Mouse (Mus musculus): ENCODE measurements around the gene Ccnl1. TPM values are rescaled to one million over a fixed set of nuclear protein-coding genes. Genes with fewer than 3 reads are reported as not detected.

Gene Ccnl1
- total RNA-seq, 1 experiment from 2014 or later: 116 TPM

DNA sequence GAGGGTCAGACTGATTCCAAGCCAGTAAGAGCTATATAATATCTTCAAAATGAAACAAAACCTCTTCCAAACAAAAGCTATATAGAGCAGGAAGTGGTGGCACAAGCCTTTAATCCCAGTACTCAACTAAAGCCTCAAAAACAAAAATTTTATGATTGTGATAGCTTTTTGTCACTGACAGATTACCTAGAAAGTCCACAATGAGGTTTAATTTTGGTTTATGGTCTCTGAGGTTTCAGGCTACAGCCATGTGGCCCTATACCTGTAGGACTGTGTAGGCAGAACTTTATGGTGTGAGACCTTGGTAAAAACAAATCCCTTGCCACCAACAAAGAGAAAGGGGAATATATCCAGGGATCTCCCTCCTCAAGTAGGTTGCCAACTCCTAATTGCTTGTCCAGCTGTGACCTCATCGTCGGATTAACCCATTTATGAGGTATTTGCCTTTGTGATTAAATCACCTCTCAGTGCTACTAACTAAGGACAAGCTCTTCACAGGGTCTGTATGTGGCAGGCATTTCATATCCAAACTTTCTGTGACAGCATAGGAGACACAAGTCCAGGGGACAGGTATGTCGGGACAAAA, 1.5 kb upstream of the Ccnl1 start:
- DNase-seq: no peak

DNA sequence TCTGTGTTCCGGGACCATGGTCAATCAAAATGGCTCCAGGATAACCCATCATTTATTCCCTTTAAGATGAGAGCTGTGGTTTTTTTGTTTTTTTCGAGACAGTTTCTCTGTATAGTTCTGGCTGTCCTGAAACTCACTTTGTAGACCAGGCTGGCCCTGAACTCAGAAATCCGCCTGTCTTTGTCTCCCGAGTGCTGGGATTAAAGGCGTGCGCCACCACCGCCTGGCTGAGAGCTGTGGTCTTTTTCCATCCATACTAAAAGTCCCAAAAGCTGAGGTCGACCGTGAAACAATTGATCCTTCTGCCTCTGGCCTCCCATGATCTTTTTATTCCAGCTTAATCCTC, 764 bp upstream of the Ccnl1 start:
- peak; percentile 38 for DNase-seq

DNA sequence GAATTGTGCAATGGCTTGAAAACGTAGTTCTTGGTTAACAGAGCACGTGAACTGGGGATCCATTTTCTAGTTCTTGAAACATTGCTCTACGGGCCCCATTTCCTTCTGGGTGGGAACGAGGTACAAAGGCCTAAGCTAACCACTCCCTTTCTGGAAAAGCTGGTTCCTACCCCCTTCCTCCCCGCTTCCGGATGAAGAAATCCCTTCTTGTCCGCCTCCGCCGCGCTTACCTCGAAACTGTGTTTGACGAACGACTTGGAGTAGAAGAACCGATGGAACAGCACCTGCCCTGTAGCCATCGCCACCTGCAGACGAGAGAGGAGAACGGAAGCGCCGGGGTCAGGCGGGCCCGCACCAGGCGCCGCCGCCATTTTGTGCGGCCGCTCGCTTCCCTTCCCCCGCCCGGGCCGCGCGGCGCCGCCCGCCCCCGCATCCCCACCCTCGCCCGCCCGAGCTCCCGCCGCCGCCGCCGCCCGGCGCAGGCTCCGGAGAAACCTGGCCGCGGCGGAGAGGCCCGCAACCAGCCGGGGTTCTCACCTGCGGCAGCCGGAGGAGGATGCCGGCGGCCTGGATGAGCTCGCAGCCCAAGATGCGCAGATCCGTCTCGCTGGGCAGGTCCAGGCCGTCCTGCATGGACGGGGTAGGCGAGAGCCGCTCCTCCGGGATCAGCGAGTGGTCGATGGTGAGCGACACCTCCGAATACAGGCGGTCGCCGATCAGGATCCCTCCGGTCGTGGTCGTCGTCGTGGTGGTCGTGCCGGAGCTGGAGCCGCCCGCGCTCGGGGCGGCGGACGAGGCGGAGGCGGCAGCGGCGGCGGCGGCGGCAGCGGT, 563 bp downstream of the Ccnl1 start:
- DNase-seq: peak; percentile 75

DNA sequence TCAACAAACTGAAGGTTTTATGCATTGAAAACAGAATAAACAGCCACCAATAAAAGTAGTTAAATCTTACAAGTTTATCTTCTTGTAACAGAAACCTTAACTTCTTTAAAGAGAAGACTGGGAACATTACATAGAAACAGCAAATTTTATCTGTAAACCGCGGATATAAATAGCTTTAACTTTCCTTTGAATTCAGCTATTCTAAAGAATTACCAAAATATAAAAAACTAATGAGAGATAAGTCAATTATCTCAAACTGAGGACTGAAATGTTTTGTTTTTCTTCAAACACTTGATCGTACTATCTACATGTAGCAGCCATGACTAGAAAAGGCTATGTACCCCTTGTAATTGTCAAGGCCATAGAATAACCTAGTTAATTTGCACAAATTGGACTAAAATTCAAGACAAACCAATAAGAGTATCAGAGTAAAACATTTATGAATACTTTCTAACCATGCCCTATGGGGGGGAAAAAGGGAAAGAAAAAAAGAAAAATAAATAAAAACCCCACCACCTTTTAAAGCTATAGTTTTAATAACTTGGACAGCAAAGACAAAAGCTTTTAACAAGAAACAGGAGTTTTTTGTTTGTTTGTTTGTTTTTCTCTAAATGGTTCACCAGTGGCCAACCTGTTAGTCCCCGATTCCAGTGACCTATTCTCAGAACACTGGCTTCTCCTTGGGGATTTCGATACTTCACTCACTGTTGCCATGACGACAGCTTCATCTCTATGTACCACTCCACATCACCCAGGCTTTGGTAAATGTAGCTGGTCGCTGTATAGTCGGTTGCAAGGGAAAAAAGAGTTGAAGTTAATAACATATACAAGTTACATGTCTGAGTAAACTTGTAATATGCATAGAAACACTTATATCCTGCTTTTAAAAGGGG, 3.3 kb downstream of the Ccnl1 start:
- no peak for DNase-seq

DNA sequence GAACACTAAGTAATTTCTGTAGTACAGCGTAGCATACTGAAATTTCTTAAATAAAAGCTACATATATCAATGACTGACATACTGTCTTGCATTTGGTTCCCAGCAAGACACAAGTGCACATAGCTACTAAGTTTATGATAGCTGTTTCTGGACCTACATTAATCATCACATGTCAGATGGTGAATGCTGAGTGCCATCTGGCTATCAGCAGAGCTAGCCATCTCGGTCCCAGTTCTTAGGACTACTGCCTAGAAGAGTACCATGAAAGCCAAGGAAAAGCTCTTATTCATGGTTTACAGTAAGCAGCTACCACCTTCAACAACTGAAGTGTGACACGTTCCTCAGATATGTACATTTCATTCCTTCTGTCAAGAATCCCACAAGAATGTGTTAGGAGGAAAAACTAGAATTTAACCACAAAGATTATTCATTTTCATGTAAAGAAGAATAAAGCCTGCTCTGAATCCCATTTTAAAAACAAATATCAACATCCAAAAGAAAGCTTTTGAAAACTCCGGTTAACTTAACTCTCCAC, 7.2 kb downstream of the Ccnl1 start:
- DNase-seq: no peak

DNA sequence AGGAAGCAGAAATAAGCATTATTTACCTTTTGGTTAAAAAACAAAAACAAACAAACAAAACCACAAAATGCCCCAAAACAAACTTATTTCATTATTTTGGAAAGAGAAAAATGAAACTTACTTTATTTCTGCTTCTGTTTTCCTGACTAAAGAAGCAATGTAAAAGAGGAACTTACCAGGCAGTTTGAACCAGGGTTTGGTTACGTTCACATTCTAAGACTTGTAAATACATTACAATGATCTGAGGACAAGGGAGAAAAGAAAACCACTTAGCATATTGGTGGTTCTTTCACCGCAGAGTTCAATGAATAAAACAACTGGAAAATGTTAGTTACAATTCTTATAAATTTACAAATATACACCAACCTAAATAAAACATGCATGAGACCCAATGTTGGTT, 7.7 kb downstream of the Ccnl1 start:
- DNase-seq: no peak

DNA sequence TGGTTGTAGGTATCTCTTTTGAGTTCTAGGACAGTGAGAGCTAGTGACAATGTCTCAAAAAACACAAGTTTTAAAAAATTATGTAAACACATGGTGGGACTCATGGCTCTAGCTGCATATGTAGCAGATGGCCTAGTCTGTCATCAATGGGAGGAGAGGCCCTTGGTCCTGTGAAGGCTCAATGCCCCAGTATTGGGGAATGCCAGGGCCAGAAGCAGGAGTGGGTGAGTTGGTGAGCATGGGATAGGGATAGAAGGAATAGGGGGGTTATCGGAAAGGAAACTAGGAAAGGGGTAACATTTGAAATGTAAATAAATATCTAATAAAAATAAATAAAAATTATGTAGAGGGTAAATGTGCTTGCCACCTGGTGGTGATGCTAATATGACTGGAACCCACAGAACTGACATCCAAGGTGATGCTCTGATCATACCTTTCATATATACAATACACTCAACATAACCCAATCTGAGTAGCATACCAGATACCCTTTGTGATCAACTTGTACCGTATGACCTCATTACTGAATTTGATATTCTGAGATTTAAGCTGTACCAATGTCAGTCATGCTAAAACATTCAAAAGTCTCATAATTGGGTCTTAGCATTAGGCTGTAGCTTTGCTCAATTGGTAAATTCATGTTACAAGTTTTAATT, 12.6 kb downstream of the Ccnl1 start:
- DNase-seq: no peak

DNA sequence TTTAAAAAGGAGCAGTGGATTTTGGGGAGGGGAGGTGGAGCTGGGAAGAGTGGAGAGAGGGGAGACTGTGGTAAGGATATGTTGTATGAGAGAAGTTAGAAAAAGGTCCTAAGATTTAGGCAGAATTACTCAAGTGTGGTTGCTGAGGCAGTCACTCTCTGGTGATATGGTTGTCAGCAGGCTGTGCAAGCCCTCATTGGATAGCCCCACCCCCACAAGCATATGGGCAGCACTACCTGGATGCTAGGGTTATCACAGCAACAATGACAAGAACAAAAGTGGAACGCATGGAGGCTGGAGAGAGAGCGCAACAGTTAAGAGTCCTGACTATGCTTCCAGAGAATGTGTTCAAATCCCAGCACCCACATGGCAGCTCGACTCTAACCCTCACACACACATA, 13.3 kb downstream of the Ccnl1 start:
- no peak for DNase-seq

DNA sequence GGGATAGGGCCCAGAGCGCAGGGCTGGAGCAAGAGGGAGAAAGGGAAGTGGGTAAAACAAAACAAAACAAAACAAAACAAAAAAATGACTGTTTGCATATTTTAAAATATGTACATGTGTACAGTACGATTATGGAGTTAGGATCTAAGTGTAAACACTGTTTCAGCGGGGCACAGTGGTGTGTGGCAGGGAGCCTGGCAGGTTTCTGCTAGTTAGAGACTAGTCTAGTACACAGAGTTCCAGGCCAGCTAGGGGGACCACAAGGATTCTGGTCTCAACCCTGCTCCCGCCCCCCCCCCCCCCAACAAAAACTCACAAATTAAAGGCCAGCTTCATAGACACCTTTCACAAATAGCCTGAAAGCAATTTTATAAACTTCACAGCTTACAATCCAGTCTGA, 14.6 kb downstream of the Ccnl1 start:
- no peak for DNase-seq

DNA sequence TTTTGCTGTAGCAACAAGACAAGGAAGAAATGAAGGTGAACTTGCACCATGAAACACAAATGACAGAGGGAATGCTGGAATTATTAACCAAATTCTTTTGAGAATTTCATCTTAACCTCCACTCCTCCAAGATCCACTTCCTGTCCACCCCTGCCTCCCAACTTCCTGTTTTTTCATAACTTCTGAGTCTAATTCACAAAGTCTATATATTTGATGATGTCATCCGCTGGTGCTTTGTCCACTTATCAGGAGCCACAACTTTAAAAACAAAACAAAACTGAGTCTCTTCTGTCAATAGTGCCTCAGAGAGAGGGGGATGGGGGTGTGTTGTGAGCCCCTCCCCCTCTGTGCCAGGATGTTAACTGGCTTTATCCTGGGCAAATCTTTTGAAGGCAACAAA, 17.0 kb downstream of the Ccnl1 start:
- no peak for DNase-seq

DNA sequence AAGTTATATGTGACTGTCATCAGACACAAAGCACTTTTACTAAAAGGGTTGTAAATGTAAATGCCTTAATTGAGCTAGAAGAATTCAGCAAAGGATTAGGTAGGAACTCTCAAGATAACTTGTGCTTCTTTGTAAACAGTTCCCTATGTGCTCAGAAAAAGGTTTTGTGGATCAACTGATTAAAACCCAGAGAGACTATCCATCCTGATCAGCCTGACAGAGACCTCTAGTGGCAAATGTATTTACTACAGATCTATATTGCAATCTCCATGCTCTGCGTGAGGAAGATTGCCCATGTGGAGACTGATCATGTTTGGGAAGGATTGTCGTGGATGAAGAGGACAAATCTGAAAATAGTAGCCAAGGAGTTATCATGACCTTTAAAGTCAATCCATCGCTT, 19.8 kb downstream of the Ccnl1 start:
- DNase-seq: no peak

DNA sequence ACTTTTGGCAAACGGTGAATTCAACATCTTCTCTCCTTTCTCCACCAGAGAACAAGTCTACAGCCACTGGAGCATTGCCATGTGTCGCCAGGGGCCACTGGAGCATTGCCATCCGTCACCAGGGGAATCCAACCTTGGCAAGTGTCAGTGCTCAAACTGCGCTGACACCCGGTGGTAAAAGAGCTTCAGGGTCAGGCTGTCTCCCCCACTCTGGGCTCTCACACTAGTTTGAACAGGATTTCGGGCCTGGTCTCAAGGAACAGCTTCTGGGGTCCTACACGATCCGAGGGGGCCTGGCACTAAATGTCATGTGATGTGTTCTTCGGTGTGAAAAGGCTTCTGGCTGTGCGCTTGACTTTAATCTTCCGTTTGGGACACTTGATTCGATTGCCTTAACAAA, 21.7 kb downstream of the Ccnl1 start:
- peak; percentile 75 for DNase-seq

DNA sequence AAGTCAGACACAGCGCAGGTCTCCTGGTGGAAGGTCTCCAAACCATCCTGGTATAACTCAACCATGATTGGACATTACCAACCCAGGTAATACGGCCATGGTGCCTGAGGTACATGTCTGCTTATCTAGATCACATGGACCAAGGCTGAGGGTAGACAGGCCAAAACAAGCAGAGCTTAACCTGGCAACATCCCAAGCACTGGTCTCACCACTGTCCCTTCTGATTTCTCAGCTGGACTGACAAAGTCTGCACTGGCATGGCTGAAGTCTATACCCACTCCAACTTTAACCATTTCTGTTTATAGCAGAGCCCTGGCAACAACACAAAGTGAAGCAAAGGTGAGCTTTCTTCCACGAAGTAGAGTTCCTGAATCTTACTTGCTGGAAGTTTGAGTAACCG, 22.9 kb downstream of the Ccnl1 start:
- peak; percentile 26 for DNase-seq

DNA sequence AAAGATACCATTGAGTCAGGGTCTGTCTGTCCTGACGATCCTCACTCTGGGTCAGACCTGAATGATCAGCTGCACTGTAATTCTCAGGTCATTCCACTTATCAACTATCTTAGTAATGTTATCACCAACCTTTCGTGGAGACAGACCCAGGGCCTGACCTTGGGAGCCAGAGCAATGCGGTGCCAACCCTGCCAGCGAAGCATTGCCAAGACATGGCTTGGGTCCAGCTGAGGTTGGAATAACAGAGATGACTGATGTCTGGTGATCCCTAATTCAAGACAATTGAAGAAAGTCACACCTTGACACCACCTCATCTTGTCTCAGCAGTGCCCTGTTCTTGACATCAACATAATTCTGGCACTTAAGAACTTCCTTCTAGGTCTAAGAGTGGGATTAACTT, 24.3 kb downstream of the Ccnl1 start:
- peak; percentile 86 for DNase-seq

DNA sequence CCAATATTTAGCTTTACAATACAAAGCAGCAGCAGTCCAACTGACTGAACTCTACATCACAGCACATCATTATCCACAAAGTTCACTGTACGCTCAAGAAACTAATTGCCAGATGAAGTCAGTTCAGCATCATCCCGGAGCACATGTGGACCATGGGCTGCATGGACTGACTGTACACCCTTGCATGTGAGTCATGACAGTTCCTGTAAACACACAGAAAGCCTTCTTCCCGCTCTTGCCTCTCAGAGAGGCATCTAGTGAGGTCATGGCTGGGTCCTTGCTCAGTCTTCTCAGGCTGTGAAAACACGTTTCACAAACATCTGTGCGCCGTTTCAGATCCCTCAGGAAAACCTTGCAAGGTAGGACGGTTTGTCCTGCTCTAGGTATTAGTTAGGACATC, 26.5 kb downstream of the Ccnl1 start:
- DNase-seq: peak; percentile 10

DNA sequence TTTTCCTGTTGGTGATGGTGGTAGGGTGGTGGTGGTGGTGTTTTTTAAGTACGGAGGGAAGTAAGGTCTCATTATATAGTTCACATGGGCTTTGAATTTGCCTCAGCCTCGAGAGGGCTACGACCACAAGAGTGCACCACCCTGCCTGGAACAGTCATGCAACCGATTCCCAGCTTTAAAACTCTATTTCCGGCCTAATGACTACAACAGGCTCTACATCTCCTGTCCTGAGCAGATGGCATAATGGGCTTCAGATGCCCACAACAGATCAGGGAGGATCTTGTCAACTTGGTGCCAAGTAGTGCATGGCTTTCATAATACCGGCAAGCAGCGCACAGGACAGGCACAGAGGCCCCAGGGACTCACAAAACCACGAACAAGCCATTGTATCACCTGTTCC, 27.4 kb downstream of the Ccnl1 start:
- no peak for DNase-seq

DNA sequence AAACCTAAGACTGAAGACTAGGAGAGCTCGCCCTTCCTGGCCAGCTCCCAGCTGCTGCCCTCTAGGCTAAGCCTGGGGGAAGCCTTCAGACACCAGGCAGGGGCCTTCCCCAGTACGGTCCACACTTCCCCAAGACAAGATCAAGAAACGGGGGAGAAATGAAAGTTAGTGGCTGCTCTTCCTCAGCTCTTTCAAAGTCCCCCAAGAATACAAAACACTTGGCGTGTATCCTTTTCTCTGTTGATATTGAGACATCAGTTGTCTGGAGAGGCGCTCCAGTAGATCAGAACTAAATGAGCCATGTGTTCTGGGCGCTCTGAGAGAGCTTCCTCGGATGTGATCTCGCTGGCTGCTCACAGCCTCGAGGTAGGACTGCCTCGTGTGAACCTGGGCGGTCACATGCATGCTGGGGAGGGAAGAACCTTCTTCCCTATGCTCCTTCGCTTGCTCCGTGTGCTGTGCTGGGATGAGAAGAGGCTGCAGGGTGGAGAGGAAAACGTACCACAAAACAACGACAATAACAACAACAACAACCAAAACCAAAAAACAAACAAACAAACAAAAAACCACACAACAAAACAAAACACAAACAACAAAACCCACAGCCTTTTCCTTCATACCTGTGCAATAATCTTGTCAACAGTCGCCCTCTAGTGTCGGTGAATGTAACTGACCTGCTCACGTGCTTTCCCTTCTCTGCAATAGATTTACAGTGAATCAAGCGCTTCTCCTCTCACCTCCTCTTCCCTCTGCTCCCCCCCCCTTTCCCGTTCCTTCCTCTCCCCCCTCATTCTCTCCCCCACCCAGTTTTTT, 28.0 kb downstream of the Ccnl1 start:
- peak; percentile 79 for DNase-seq

DNA sequence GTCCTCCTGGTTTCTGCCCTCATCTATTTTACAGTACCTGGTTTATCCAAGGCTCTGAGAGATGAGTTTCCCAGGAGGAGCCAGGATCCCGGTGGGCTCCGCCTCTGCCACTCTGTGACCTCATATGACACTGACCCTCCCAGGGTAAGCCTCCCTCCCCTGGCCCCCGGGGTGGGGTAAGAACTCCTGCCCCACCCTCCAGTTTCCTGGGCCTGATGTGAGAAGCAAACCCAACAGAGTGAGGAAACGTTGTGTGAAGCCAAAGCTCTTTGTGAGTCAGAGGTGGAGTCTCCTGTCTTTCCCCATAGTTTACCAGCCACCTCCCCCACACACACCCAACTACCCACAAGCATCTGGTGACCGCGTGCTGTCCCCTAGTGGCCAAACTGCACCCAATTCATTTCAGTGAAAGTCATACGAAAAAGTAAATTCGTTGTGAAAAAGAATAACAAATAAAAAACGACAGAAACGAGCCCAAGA, 28.7 kb downstream of the Ccnl1 start:
- DNase-seq: peak; percentile 93

DNA sequence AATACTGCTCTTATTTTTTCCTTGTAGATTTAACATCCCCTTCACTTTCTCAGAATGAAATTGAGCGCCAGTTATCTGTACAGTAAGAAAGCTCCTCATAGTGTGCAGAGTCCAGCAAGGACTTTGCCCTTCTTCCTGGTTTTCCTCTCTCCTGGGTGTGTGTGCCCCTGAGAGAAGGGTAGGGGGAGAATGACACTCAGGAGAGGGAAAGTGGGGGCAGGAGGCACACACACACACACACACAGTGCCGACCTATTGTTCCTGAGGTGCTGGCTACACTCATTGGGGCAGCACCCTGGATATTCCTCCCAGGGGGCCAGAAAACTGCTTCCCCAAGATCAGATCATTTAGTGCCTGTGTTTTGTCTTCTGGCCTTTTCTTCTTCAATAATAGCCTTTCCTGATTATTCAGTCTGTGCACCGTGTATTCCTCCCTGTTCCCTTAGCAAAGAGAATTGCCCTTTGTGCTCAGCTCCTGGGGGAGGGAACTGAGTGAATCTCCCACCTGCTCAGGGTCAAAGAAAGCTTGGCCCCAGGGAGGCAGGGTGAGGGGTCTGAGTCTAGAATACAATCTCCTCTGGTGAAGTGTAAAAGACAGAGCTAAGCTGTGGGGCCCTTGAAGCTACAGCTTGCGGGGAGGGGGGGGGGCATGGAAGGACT, 29.3 kb downstream of the Ccnl1 start:
- DNase-seq: no peak

DNA sequence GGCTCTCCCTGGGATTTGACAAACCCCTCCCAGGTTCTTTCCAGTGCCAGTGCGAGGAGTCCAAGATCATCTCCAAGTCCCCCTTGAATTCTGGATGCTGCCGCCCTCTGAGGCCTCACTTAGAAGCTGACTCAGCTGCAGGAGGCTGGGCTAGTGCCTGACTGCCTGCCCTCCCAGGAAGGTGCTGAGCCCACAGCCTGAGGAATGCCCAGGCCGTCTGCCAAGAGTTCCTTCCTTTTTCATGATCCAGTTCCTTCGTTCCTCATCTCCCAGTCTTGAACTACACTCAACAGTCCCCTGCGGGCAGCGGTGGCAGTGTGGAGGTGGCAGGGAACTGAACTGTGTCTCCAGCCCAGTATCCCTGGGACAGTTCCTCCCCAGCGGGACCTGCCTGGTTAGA, 30.4 kb downstream of the Ccnl1 start:
- DNase-seq: peak; percentile 86

DNA sequence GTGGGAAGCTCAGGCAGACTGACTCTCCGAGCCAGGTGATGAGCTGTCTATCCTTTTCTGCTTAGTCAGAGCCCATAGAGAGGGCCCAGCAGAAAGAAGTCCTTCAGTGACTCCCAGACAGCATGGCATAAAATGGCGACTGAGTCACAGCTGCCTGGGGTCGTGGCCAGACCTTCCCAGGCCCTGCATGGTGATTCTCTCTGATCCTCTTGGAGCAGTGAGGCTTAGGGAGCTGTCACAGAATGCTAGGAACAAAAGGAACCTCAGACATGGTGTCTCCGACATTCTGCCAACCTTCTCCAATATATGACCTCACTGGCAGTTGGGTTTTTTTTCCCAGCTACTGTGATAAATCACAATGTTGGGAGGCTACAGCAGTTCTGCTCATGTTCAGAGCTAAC, 30.9 kb downstream of the Ccnl1 start:
- DNase-seq: peak; percentile 26
